Mouse (Mus musculus): ENCODE measurements at regions not wholly inside any gene's neighbourhood (a gene's known extent, or its start where the extent isn't known, plus 50 kb on each side); places are given as distances from the start of the nearest gene placed in this dataset.

GRCm38 (mm10) chr10:45009676-45010075, 57.3 kb upstream of the Prep start:
- H3K4me1 ChIP-seq (ENCODE audit: control insufficient read depth, insufficient read depth, low read length), result no peaks in the 10 kb centered on the region
- H3K4me3 ChIP-seq (ENCODE audit: insufficient read depth, low read length), result no peak overlapping the region
- no peak overlapping the region for H3K27ac ChIP-seq (ENCODE audit: insufficient read depth, low read length)
- TF ChIP-seq CTCF (IDR thresholded peaks at IDR 0.05; ENCODE audit: borderline replicate concordance, insufficient read depth, low read length) (no peak), POLR2A (IDR thresholded peaks at IDR 0.05; ENCODE audit: low read depth, low read length) (no peak)

GRCm38 (mm10) chr10:45009235-45009634, 57.8 kb upstream of the Prep start:
- Histone ChIP-seq H3K27ac (ENCODE audit: insufficient read depth, low read length) (no peak overlapping the region), H3K4me1 (ENCODE audit: control insufficient read depth, insufficient read depth, low read length) (no peaks in the 10 kb centered on the region)

GRCm38 (mm10) chr10:45004037-45004653, 62.9 kb upstream of the Prep start:
- H3K27ac ChIP-seq (ENCODE audit: insufficient read depth, low read length), result no peak overlapping the region
- no peak overlapping the region for H3K4me3 ChIP-seq (ENCODE audit: insufficient read depth, low read length)
- H3K4me1 ChIP-seq (ENCODE audit: control insufficient read depth, insufficient read depth, low read length), result peaks cover 3% of the 10 kb centered on the region; the same call in 1 of the 2 replicates
- TF ChIP-seq POLR2A (IDR thresholded peaks at IDR 0.05; ENCODE audit: low read depth, low read length) (no peak), CTCF (IDR thresholded peaks at IDR 0.05; ENCODE audit: borderline replicate concordance, insufficient read depth, low read length) (no peak)

More at GRCm38 (mm10) chr10:45009235-45009634, 57.8 kb upstream of the Prep start:
- TF ChIP-seq POLR2A (IDR thresholded peaks at IDR 0.05; ENCODE audit: low read depth, low read length), result no peak
- H3K4me3 ChIP-seq (ENCODE audit: insufficient read depth, low read length), result no peak overlapping the region

- Histone ChIP-seq H3K27ac (ENCODE audit: insufficient read depth, low read length) (no peak overlapping the region), H3K4me3 (ENCODE audit: insufficient read depth, low read length) (no peak overlapping the region), H3K4me1 (ENCODE audit: control insufficient read depth, insufficient read depth, low read length) (peaks cover 3% of the 10 kb centered on the region; the same call in 1 of the 2 replicates)
- TF ChIP-seq CTCF (IDR thresholded peaks at IDR 0.05; ENCODE audit: borderline replicate concordance, insufficient read depth, low read length), result no peak
- TF ChIP-seq POLR2A (IDR thresholded peaks at IDR 0.05; ENCODE audit: low read depth, low read length), result no peak
These were observed 63.7 kb upstream of the Prep start for GRCm38 (mm10) chr10:45003344-45003681.

GRCm38 (mm10) chr10:45002637-45003343, 64.2 kb upstream of the Prep start:
- Histone ChIP-seq H3K4me1 (ENCODE audit: control insufficient read depth, insufficient read depth, low read length) (peaks cover 3% of the 10 kb centered on the region; the same call in 1 of the 2 replicates), H3K27ac (ENCODE audit: insufficient read depth, low read length) (no peak overlapping the region), H3K4me3 (ENCODE audit: insufficient read depth, low read length) (no peak overlapping the region)
- TF ChIP-seq POLR2A (IDR thresholded peaks at IDR 0.05; ENCODE audit: low read depth, low read length), result no peak
- TF ChIP-seq CTCF (IDR thresholded peaks at IDR 0.05; ENCODE audit: borderline replicate concordance, insufficient read depth, low read length), result no peak

GRCm38 (mm10) chr10:45000873-45001859, 65.8 kb upstream of the Prep start:
- no peak for TF ChIP-seq POLR2A (IDR thresholded peaks at IDR 0.05; ENCODE audit: low read depth, low read length)
- TF ChIP-seq CTCF (IDR thresholded peaks at IDR 0.05; ENCODE audit: borderline replicate concordance, insufficient read depth, low read length), result no peak
- Histone ChIP-seq H3K4me1 (ENCODE audit: control insufficient read depth, insufficient read depth, low read length) (peaks cover 5% of the 10 kb centered on the region; the same call in 1 of the 2 replicates), H3K27ac (ENCODE audit: insufficient read depth, low read length) (no peak overlapping the region; the same call in 1 of the 2 replicates), H3K4me3 (ENCODE audit: insufficient read depth, low read length) (no peak overlapping the region)

GRCm38 (mm10) chr10:45000027-45000840, 66.8 kb upstream of the Prep start:
- Histone ChIP-seq H3K27ac (ENCODE audit: insufficient read depth, low read length) (no peak overlapping the region), H3K4me3 (ENCODE audit: insufficient read depth, low read length) (no peak overlapping the region), H3K4me1 (ENCODE audit: control insufficient read depth, insufficient read depth, low read length) (peaks cover 5% of the 10 kb centered on the region; the same call in 1 of the 2 replicates)
- no peak for TF ChIP-seq CTCF (IDR thresholded peaks at IDR 0.05; ENCODE audit: borderline replicate concordance, insufficient read depth, low read length)
- no peak for TF ChIP-seq POLR2A (IDR thresholded peaks at IDR 0.05; ENCODE audit: low read depth, low read length)

- Histone ChIP-seq H3K4me1 (ENCODE audit: control insufficient read depth, insufficient read depth, low read length) (peaks cover 5% of the 10 kb centered on the region; the same call in 1 of the 2 replicates), H3K4me3 (ENCODE audit: insufficient read depth, low read length) (no peak overlapping the region)
These were observed 69.1 kb upstream of the Prep start for GRCm38 (mm10) chr10:44997906-44998289.

More at GRCm38 (mm10) chr10:44997906-44998289, 69.1 kb upstream of the Prep start:
- no peak overlapping the region for H3K27ac ChIP-seq (ENCODE audit: insufficient read depth, low read length)
- no peak for TF ChIP-seq CTCF (IDR thresholded peaks at IDR 0.05; ENCODE audit: borderline replicate concordance, insufficient read depth, low read length)
- no peak for TF ChIP-seq POLR2A (IDR thresholded peaks at IDR 0.05; ENCODE audit: low read depth, low read length)

Measured in embryonic fibroblast, embryonic 13.5 days (primary cell).